Mouse (Mus musculus) heart, embryonic 14.5 days (tissue): ENCODE measurements around the gene Pnpla1. TPM values are rescaled to one million over a fixed set of nuclear protein-coding genes. Genes with fewer than 3 reads are reported as not detected.

ENCODE experiments used
- ATAC-seq: fragments of 200-750 bp; cut with Nextera tagmentation; 2 replicates; pipeline ENCODE4 v1.8.0; 2017; ENCODE audit warnings: low read depth, moderate TSS enrichment; ENCODE audit not compliant: insufficient number of reproducible peaks, insufficient read depth, low FRiP score
- H3K27ac ChIP-seq, 2 experiments: fragments of 200-500 bp in 1 of 2; fragments of 300-500 bp in 1 of 2; sonication (generic) in 1 of 2; replicated peaks in 1 of 2; 2 replicates each; pipeline ENCODE4 v1.5.1; 2012 to 2014; ENCODE audit warnings: low read depth in 2 of 2, low read length in 2 of 2, control low read depth in 1 of 2, mild to moderate bottlenecking in 1 of 2, mixed read lengths in 1 of 2; ENCODE audit not compliant: control insufficient read depth in 1 of 2, insufficient read depth in 1 of 2
- H3K27me3 ChIP-seq: fragments of 300-500 bp; sonication (generic); 2 replicates; pipeline ENCODE4 v1.6.1; 2014; ENCODE audit warnings: mild to moderate bottlenecking, low read length, control low read depth; ENCODE audit not compliant: control insufficient read depth, insufficient read depth
- H3K36me3 ChIP-seq: fragments of 300-500 bp; sonication (generic); 2 replicates; pipeline ENCODE4 v1.6.1; 2014; ENCODE audit warnings: mild to moderate bottlenecking, control low read depth, low read length, mixed read lengths; ENCODE audit not compliant: control insufficient read depth, insufficient read depth
- H3K4me1 ChIP-seq, 2 experiments: fragments of 200-500 bp in 1 of 2; fragments of 300-500 bp in 1 of 2; sonication (generic) in 1 of 2; 2 replicates each; pipeline ENCODE4 v1.6.1; 2012 to 2014; ENCODE audit warnings: low read length in 2 of 2, control low read depth in 1 of 2, mixed read lengths in 1 of 2; ENCODE audit not compliant: control insufficient read depth in 2 of 2, insufficient read depth in 2 of 2
- H3K4me2 ChIP-seq: fragments of 300-500 bp; sonication (generic); 2 replicates; pipeline ENCODE4 v1.6.1; 2014; ENCODE audit warnings: mild to moderate bottlenecking, low read length
- H3K4me3 ChIP-seq, 2 experiments: fragments of 200-500 bp in 1 of 2; fragments of 300-500 bp in 1 of 2; sonication (generic) in 1 of 2; 2 replicates each; pipeline ENCODE4 v1.5.1; 2012 to 2014; ENCODE audit warnings: low read length in 2 of 2, mild to moderate bottlenecking in 2 of 2, control low read depth in 1 of 2, low read depth in 1 of 2, moderate library complexity in 1 of 2; ENCODE audit not compliant: control insufficient read depth in 1 of 2, insufficient read depth in 1 of 2
- H3K9ac ChIP-seq: fragments of 300-500 bp; sonication (generic); 2 replicates; pipeline ENCODE4 v1.6.1; 2014; ENCODE audit warnings: mild to moderate bottlenecking, low read length
- H3K9me3 ChIP-seq: fragments of 300-500 bp; sonication (generic); 2 replicates; pipeline ENCODE4 v1.6.1; 2016; ENCODE audit warnings: low read length, control low read depth; ENCODE audit not compliant: control insufficient read depth
- WGBS: fragments of 180-500 bp; shearing (Covaris S2); extraction: QIAGEN DNeasy Blood & Tissue Kit; methylation state at CpG from one replicate; pipeline ENCODE4 v1.1.7; 2014; 5-methylcytosine and 5-hydroxymethylcytosine counted together
- polyA plus RNA-seq: library from polyadenylated mRNA; unstranded; fragments of >200 nt; fragmentation: Nextera tagmentation; extraction: Ambion mirVana; gene quantifications from 2 replicates; pipeline ENCODE4 v1.2.1, GENCODE M21; 2014

Pnpla1 gene
- polyA plus RNA-seq, 1 experiment from 2014 or later: not detected

DNA sequence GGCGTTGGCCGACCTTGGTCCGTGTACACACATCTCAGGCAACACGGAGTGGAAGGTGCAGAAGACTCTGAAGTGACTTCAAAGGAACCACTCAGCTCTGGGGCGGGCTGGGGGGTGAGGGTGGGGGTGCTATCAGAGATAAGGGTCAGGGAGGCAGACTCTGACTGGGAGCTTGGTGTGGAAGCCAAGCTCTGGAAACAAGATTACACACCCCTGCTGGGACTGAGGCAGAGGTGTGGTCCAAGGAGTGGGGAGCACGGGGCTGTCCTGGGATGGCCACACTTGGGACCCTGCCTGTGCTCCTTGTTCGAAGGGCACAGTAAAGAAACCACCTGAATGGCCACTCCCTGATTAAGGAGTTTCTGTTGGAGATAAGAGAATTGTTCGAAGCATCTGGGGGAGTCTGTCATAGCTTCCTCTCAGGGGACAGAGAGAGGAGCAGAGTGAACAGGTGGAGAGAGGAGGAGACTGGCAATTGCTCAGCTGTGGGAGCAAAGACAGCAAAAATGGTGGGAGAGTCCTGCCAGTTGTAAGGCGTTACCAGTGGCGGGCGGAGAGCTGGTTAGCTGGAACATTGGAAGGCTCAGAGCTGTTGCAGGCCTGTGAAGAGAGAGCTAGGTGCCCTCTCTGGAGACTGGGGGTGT lies 11.1 kb upstream of the Pnpla1 start:
- H3K27me3 ChIP-seq: no peaks in the 10 kb centered on the region
- peaks cover 7 to 8% of the 10 kb centered on the region in 2 experiments; a peak in 3 of 4 replicates for H3K4me1 ChIP-seq
- peak overlapping the region; percentile 31; the same call in 1 of the 2 replicates for H3K4me2 ChIP-seq
- H3K9ac ChIP-seq: no peak overlapping the region
- ATAC-seq: no peak
- WGBS: 18% methylated on average over 11 of the region's 11 CpGs
- H3K4me3 ChIP-seq: no peak overlapping the region
- H3K27ac ChIP-seq: no peak overlapping the region
- peaks cover under 1% of the 10 kb centered on the region; the same call in 1 of the 2 replicates for H3K9me3 ChIP-seq
- H3K36me3 ChIP-seq: no peaks in the 10 kb centered on the region

- Histone ChIP-seq H3K4me1 (peaks cover 7 to 8% of the 10 kb centered on the region in 2 experiments; a peak in 3 of 4 replicates), H3K9ac (no peak overlapping the region), H3K4me2 (no peak overlapping the region), H3K27me3 (no peaks in the 10 kb centered on the region), H3K27ac (no peak overlapping the region), H3K36me3 (no peaks in the 10 kb centered on the region), H3K4me3 (no peak overlapping the region), H3K9me3 (0 out of 2 replicates have a peak, but pooled peaks cover 3% of the 10 kb centered on the region)
- 88% methylated on average over 5 of the region's 5 CpGs for WGBS
- ATAC-seq: no peak
These were observed 7.7 kb upstream of the Pnpla1 start for GRCm38 (mm10) chr17:28850511-28850910.

DNA sequence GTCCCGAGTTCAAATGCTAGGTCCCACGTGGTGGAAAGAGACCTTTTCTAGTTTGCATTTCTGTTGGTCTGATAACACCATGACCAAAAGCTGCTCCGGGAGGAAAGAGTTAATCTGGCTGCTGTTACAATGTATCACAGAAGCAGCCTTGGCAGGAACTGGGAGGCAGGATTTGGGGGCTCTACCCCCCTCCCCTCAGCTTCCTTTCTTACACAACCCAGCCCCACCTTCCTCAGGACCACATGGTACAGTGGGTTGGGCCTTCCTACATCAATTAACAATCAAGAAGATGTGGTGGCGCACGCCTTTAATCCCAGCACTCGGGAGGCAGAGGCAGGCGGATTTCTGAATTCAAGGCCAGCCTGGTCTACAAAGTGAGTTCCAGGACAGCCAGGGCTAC lies 3.8 kb upstream of the Pnpla1 start:
- H3K4me2 ChIP-seq: no peak overlapping the region
- no peak overlapping the region for H3K27ac ChIP-seq
- ATAC-seq: no peak
- H3K27me3 ChIP-seq: no peaks in the 10 kb centered on the region
- H3K9me3 ChIP-seq: peaks cover 18% of the 10 kb centered on the region
- H3K9ac ChIP-seq: no peak overlapping the region
- WGBS: 78% methylated on average over 7 of the region's 7 CpGs
- no peaks in the 10 kb centered on the region for H3K4me1 ChIP-seq
- H3K4me3 ChIP-seq: no peak overlapping the region
- no peaks in the 10 kb centered on the region for H3K36me3 ChIP-seq

- 68% methylated on average over 9 of the region's 9 CpGs for WGBS
- Histone ChIP-seq H3K4me2 (no peak overlapping the region), H3K36me3 (no peaks in the 10 kb centered on the region), H3K4me1 (no peaks in the 10 kb centered on the region), H3K9ac (no peak overlapping the region), H3K9me3 (peaks cover 18% of the 10 kb centered on the region), H3K27ac (no peak overlapping the region), H3K27me3 (no peaks in the 10 kb centered on the region), H3K4me3 (no peak overlapping the region)
- ATAC-seq: no peak
These were observed 2.9 kb upstream of the Pnpla1 start for GRCm38 (mm10) chr17:28855166-28855885.

GRCm38 (mm10) chr17:28856030-28856429 lies 2.2 kb upstream of the Pnpla1 start:
- no peak for ATAC-seq
- Histone ChIP-seq H3K4me3 (no peak overlapping the region), H3K9ac (no peak overlapping the region), H3K36me3 (no peaks in the 10 kb centered on the region), H3K9me3 (peaks cover 18% of the 10 kb centered on the region), H3K4me2 (no peak overlapping the region), H3K27me3 (no peaks in the 10 kb centered on the region), H3K4me1 (no peaks in the 10 kb centered on the region), H3K27ac (no peak overlapping the region)
- 62% methylated on average over 3 of the region's 3 CpGs for WGBS

- Histone ChIP-seq H3K27ac (no peak overlapping the region), H3K36me3 (no peaks in the 10 kb centered on the region), H3K4me3 (no peak overlapping the region), H3K4me1 (no peaks in the 10 kb centered on the region), H3K9ac (no peak overlapping the region), H3K9me3 (no peaks in the 10 kb centered on the region), H3K4me2 (no peak overlapping the region), H3K27me3 (no peaks in the 10 kb centered on the region)
- WGBS: 58% methylated on average over 7 of the region's 7 CpGs
- no peak for ATAC-seq
These were observed 5.7 kb downstream of the Pnpla1 start for GRCm38 (mm10) chr17:28863926-28864325.

- no peaks in the 10 kb centered on the region for H3K4me1 ChIP-seq
- WGBS: 75% methylated on average over 6 of the region's 6 CpGs
- no peak overlapping the region for H3K4me3 ChIP-seq
- no peak overlapping the region for H3K9ac ChIP-seq
- no peaks in the 10 kb centered on the region for H3K9me3 ChIP-seq
- no peaks in the 10 kb centered on the region for H3K36me3 ChIP-seq
- H3K27me3 ChIP-seq: no peaks in the 10 kb centered on the region
- no peak overlapping the region for H3K4me2 ChIP-seq
- ATAC-seq: no peak
- no peak overlapping the region for H3K27ac ChIP-seq
These were observed 6.3 kb downstream of the Pnpla1 start for GRCm38 (mm10) chr17:28864464-28864863.
